Mouse (Mus musculus) MEL (cell line): ENCODE measurements around the gene Nfix. TPM values are rescaled to one million over a fixed set of nuclear protein-coding genes. Genes with fewer than 3 reads are reported as not detected.

Experiments used
- DNase-seq: peaks from one replicate; pipeline ENCODE4 v3.0.0; 2011; ENCODE audit warnings: low read depth, low spot score
- H3K27ac ChIP-seq: 2 replicates; pipeline ENCODE4 v1.5.1; 2012; ENCODE audit warnings: low read depth, mild to moderate bottlenecking, control low read depth, low read length, moderate library complexity; ENCODE audit not compliant: control insufficient read depth
- H3K27me3 ChIP-seq, 2 experiments: fragments of 150-350 bp in 1 of 2; sonication (generic) in 1 of 2; 2 replicates each; pipeline ENCODE4 v1.6.1; 2012; ENCODE audit warnings: low read length in 2 of 2, mild to moderate bottlenecking in 2 of 2, improper control_type of control experiment in 1 of 2, moderate library complexity in 1 of 2; ENCODE audit not compliant: insufficient read depth in 2 of 2, control insufficient read depth in 1 of 2
- H3K36me3 ChIP-seq, 2 experiments: 2 replicates each; pipeline ENCODE4 v1.6.1; 2012 to 2014; ENCODE audit warnings: low read length in 2 of 2, improper control_type of control experiment in 1 of 2, inconsistent platforms in 1 of 2, mild to moderate bottlenecking in 1 of 2; ENCODE audit not compliant: insufficient read depth in 2 of 2, control insufficient read depth in 1 of 2
- H3K4me1 ChIP-seq, 2 experiments: fragments of 150-350 bp in 1 of 2; sonication (generic) in 1 of 2; 2 replicates each; pipeline ENCODE4 v1.6.1; 2012; ENCODE audit warnings: low read length in 2 of 2, improper control_type of control experiment in 1 of 2, mild to moderate bottlenecking in 1 of 2; ENCODE audit not compliant: insufficient read depth in 2 of 2, control insufficient read depth in 1 of 2
- H3K4me3 ChIP-seq, 2 experiments: fragments of 150-350 bp in 1 of 2; sonication (generic) in 1 of 2; 2 replicates each; pipeline ENCODE4 v1.5.1; 2012; ENCODE audit warnings: low read depth in 2 of 2, low read length in 2 of 2, mild to moderate bottlenecking in 2 of 2, moderate library complexity in 2 of 2, control low read depth in 1 of 2, improper control_type of control experiment in 1 of 2; ENCODE audit not compliant: control insufficient read depth in 1 of 2, insufficient read depth in 1 of 2
- H3K79me2 ChIP-seq: 2 replicates; pipeline ENCODE4 v1.6.1; 2012; ENCODE audit warnings: mild to moderate bottlenecking, low read length, moderate library complexity; ENCODE audit not compliant: control insufficient read depth, poor library complexity, insufficient read depth
- H3K9ac ChIP-seq: 2 replicates; pipeline ENCODE4 v1.6.1; 2012; ENCODE audit warnings: low read depth, mild to moderate bottlenecking, control low read depth, low read length, moderate library complexity; ENCODE audit not compliant: control insufficient read depth, poor library complexity, severe bottlenecking
- H3K9me3 ChIP-seq: fragments of 150-350 bp; sonication (generic); replicated peaks from 2 replicates; pipeline ENCODE4 v1.6.1; 2012; ENCODE audit warnings: mild to moderate bottlenecking, low read length, improper control_type of control experiment, moderate library complexity; ENCODE audit not compliant: insufficient read depth
- BHLHE40 ChIP-seq: IDR thresholded peaks from 2 replicates; pipeline ENCODE4 v1.6.1; 2012; ENCODE audit warnings: low read depth, mild to moderate bottlenecking, inconsistent platforms, low read length, improper control_type of control experiment, borderline replicate concordance
- CHD1 ChIP-seq: IDR thresholded peaks from 2 replicates; pipeline ENCODE4 v1.6.1; 2012; ENCODE audit warnings: low read depth, mild to moderate bottlenecking, inconsistent platforms, low read length, improper control_type of control experiment
- CHD2 ChIP-seq: IDR thresholded peaks from 2 replicates; pipeline ENCODE4 v1.6.1; 2011; ENCODE audit warnings: low read length, improper control_type of control experiment
- CTCF ChIP-seq, 3 experiments: IDR thresholded peaks in 2 of 3; conservative IDR thresholded peaks in 1 of 3; 2 replicates each; pipeline ENCODE4 v1.5.1; 2011 to 2012; ENCODE audit warnings: low read length in 3 of 3, low read depth in 2 of 3, mild to moderate bottlenecking in 2 of 3, improper control_type of control experiment in 1 of 3, inconsistent platforms in 1 of 3, mixed read lengths in 1 of 3, moderate library complexity in 1 of 3; ENCODE audit not compliant: control insufficient read depth in 1 of 3, insufficient read depth in 1 of 3, poor library complexity in 1 of 3, severe bottlenecking in 1 of 3
- E2F4 ChIP-seq: IDR thresholded peaks from 2 replicates; pipeline ENCODE4 v1.6.1; 2011; ENCODE audit warnings: low read depth, low read length, improper control_type of control experiment, borderline replicate concordance
- EP300 ChIP-seq, 2 experiments: IDR thresholded peaks; 2 replicates each; pipeline ENCODE4 v1.6.1; 2011; ENCODE audit warnings: improper control_type of control experiment in 2 of 2, low read length in 2 of 2, low read depth in 1 of 2, mild to moderate bottlenecking in 1 of 2
- JUND ChIP-seq: IDR thresholded peaks from 2 replicates; pipeline ENCODE4 v1.6.1; 2011; ENCODE audit warnings: low read depth, mild to moderate bottlenecking, improper control_type of control experiment, low read length
- KAT2A ChIP-seq: conservative IDR thresholded peaks from 2 replicates; pipeline ENCODE4 v1.6.1; 2012; ENCODE audit warnings: low read depth, low read length, improper control_type of control experiment, inconsistent platforms
- MAFK ChIP-seq: IDR thresholded peaks from 2 replicates; pipeline ENCODE4 v1.6.1; 2011; ENCODE audit warnings: low read depth, mild to moderate bottlenecking, low read length, improper control_type of control experiment, borderline replicate concordance
- MAX ChIP-seq: IDR thresholded peaks from 2 replicates; pipeline ENCODE4 v1.6.1; 2011; ENCODE audit warnings: low read length, improper control_type of control experiment
- MAZ ChIP-seq: IDR thresholded peaks from 2 replicates; pipeline ENCODE4 v1.6.1; 2012; ENCODE audit warnings: low read depth, mild to moderate bottlenecking, inconsistent platforms, low read length, improper control_type of control experiment
- MEF2A ChIP-seq: IDR thresholded peaks from 2 replicates; pipeline ENCODE4 v1.6.1; 2014; ENCODE audit warnings: low read depth, mild to moderate bottlenecking, inconsistent platforms, low read length, improper control_type of control experiment; ENCODE audit not compliant: poor library complexity, insufficient replicate concordance, severe bottlenecking; ENCODE audit errors: extremely low read depth
- MXI1 ChIP-seq: IDR thresholded peaks from 2 replicates; pipeline ENCODE4 v1.6.1; 2011; ENCODE audit warnings: mild to moderate bottlenecking, low read depth, low read length, improper control_type of control experiment
- MYB ChIP-seq: IDR thresholded peaks from 2 replicates; pipeline ENCODE4 v1.6.1; 2011; ENCODE audit warnings: mild to moderate bottlenecking, low read depth, low read length, improper control_type of control experiment
- NELFE ChIP-seq: IDR thresholded peaks from 2 replicates; pipeline ENCODE4 v1.6.1; 2011; ENCODE audit warnings: low read depth, low read length, improper control_type of control experiment
- NRF1 ChIP-seq: IDR thresholded peaks from 2 replicates; pipeline ENCODE4 v1.6.1; 2014; ENCODE audit warnings: low read depth, mild to moderate bottlenecking, inconsistent platforms, low read length, improper control_type of control experiment, moderate library complexity; ENCODE audit not compliant: poor library complexity, insufficient read depth, severe bottlenecking
- POLR2AphosphoS5 ChIP-seq: IDR thresholded peaks from 2 replicates; pipeline ENCODE4 v1.6.1; 2012; ENCODE audit warnings: low read depth, borderline replicate concordance, mild to moderate bottlenecking, inconsistent platforms, low read length, moderate library complexity, mixed read lengths
- SMC3 ChIP-seq: IDR thresholded peaks from 2 replicates; pipeline ENCODE4 v1.6.1; 2011; ENCODE audit warnings: low read depth, low read length, improper control_type of control experiment
- TCF12 ChIP-seq: IDR thresholded peaks from 2 replicates; pipeline ENCODE4 v1.6.1; 2014; ENCODE audit warnings: low read depth, mild to moderate bottlenecking, inconsistent platforms, low read length, improper control_type of control experiment, moderate library complexity
- UBTF ChIP-seq: IDR thresholded peaks from 2 replicates; pipeline ENCODE4 v1.6.1; 2012; ENCODE audit warnings: low read depth, mild to moderate bottlenecking, inconsistent platforms, low read length, improper control_type of control experiment, moderate library complexity, borderline replicate concordance; ENCODE audit not compliant: insufficient read depth
- USF1 ChIP-seq: IDR thresholded peaks from 2 replicates; pipeline ENCODE4 v1.6.1; 2014; ENCODE audit warnings: low read depth, mild to moderate bottlenecking, inconsistent platforms, low read length, improper control_type of control experiment, moderate library complexity
- USF2 ChIP-seq, 2 experiments: IDR thresholded peaks; 2 replicates each; pipeline ENCODE4 v1.6.1; 2011 to 2012; ENCODE audit warnings: improper control_type of control experiment in 2 of 2, low read length in 2 of 2, borderline replicate concordance in 1 of 2, inconsistent platforms in 1 of 2, low read depth in 1 of 2, mild to moderate bottlenecking in 1 of 2; ENCODE audit not compliant: insufficient read depth in 1 of 2
- ZC3H11A ChIP-seq: IDR thresholded peaks from 2 replicates; pipeline ENCODE4 v1.6.1; 2012; ENCODE audit warnings: low read depth, mild to moderate bottlenecking, inconsistent platforms, low read length, improper control_type of control experiment
- ZKSCAN1 ChIP-seq: IDR thresholded peaks from 2 replicates; pipeline ENCODE4 v1.6.1; 2012; ENCODE audit warnings: low read depth, mild to moderate bottlenecking, inconsistent platforms, low read length, improper control_type of control experiment, moderate library complexity
- ZMIZ1 ChIP-seq: IDR thresholded peaks from 2 replicates; pipeline ENCODE4 v1.6.1; 2012; ENCODE audit warnings: low read depth, mild to moderate bottlenecking, inconsistent platforms, low read length, improper control_type of control experiment, moderate library complexity
- polyA plus RNA-seq, 2 experiments: library from polyadenylated mRNA; stranded (reverse) in 1 of 2; unstranded in 1 of 2; fragments of >175 nt in 1 of 2; fragments of >200 nt in 1 of 2; gene quantifications; 2 replicates each; pipeline versions ENCODE4 v1.2.1 to v1.2.4; 2012; ENCODE audit warnings: low replicate concordance in 2 of 2, low read depth in 1 of 2; ENCODE audit not compliant: insufficient read length in 2 of 2, insufficient read depth in 1 of 2, missing spikeins in 1 of 2
- total RNA-seq: library from RNA; depleted of rRNA; stranded (reverse); fragments of 300-350 nt; gene quantifications from 2 replicates; pipeline ENCODE4 v1.2.3, GENCODE M21; 2012

Gene Nfix
- total and polyA plus RNA-seq, 3 experiments = 14.4 to 29.1 TPM; not detected in 1

DNA sequence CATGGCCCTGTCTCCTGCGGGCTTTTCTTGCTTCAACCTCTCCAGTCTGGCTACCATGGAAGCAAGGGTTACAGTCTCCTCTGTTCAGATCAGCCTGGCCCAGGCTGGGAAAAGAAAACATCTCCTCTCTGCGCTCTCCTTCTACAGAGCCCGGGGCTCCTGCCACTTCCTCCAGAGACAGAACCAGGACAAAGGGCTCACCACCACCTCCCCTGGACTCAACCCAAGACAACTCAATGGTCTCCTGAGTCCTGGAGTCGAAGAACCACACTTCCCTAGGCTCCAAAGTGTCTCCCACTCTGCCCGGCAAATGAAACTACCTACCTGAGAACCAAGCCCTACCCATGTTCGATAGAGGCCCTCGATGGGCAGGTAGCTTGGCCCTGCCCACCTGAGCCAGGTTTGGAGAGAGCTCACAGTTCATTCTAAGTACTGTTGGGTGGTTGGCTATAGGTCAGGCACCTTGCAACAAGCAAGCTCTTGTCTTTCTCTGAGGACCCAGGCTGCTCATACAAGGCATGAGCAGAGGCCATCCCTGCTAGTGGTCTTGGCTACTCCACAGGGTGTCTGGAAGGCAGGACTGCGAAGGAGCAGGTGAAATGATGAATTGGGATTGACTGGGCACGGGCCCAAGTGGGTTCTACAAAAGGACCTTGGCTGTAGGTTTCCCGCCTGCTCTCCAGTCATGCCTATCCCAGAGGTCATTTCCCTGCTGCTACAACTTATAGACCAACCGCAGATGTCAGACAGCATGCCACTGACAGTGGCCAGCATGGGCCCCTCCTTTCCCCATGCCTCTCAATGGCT lies 68.6 kb downstream of the Nfix start:
- peaks cover 3% of the 10 kb centered on the region; the same call in 1 of the 2 replicates for H3K79me2 ChIP-seq
- H3K4me3 ChIP-seq = no peak overlapping the region
- peaks cover 29 to 42% of the 10 kb centered on the region in 2 experiments for H3K4me1 ChIP-seq
- TF ChIP-seq TCF12 = peak; percentile 5; the same call in 1 of the 2 replicates
- TF ChIP-seq MYB = no peak
- DNase-seq = no peak
- no peaks in the 10 kb centered on the region for H3K9me3 ChIP-seq
- peaks cover 0 to 40% of the 10 kb centered on the region in 2 experiments; a peak in 2 of 4 replicates for H3K36me3 ChIP-seq
- no peaks in the 10 kb centered on the region for H3K27me3 ChIP-seq
- peak overlapping the region; percentile 63 for H3K9ac ChIP-seq
- H3K27ac ChIP-seq = peak overlapping the region; percentile 89

- H3K36me3 ChIP-seq = peaks cover 0 to 40% of the 10 kb centered on the region in 2 experiments; a peak in 2 of 4 replicates
- H3K79me2 ChIP-seq = peaks cover 3% of the 10 kb centered on the region; the same call in 1 of the 2 replicates
- DNase-seq = peak; percentile 95
- peak overlapping the region; percentile 63 for H3K9ac ChIP-seq
- H3K27me3 ChIP-seq = no peaks in the 10 kb centered on the region
- no peak overlapping the region for H3K4me3 ChIP-seq
- H3K27ac ChIP-seq = peak overlapping the region; percentile 89
- H3K4me1 ChIP-seq = peaks cover 29 to 50% of the 10 kb centered on the region in 2 experiments
- no peaks in the 10 kb centered on the region for H3K9me3 ChIP-seq
- TF ChIP-seq ZMIZ1 (0 out of 2 replicates have a peak, but pooled peaks have one; percentile 76), NRF1 (no peak), MAZ (peak; percentile 98), EP300 (IDR thresholded peaks at IDR 0.05; ENCODE audit: low read depth in 1 of 2, low read length in 2 of 2) (peak; percentile 99 to 100), NELFE (peak; percentile 49; the same call in 1 of the 2 replicates), UBTF (0 out of 2 replicates have a peak, but pooled peaks have one; percentile 32), USF2 (IDR thresholded peaks at IDR 0.05; ENCODE audit: borderline replicate concordance in 1 of 2, insufficient read depth in 1 of 2, low read depth in 1 of 2, low read length in 2 of 2) (no peak), E2F4 (no peak), KAT2A (no peak; the same call in 1 of the 2 replicates), USF1 (peak; percentile 32; the same call in 1 of the 2 replicates), CHD1 (no peak), MAX (peak; percentile 52), MXI1 (peak; percentile 82), MEF2A (peak; percentile 51; the same call in 1 of the 2 replicates), MAFK (peak; percentile 75), TCF12 (peak; percentile 100), MYB (peak; percentile 95), ZKSCAN1 (no peak), CTCF (IDR thresholded peaks at IDR 0.05 in 2 of 3, conservative IDR thresholded peaks at IDR 0.05 in 1 of 3; ENCODE audit: control insufficient read depth in 1 of 3, insufficient read depth in 1 of 3, low read depth in 2 of 3, low read length in 3 of 3, poor library complexity in 1 of 3, severe bottlenecking in 1 of 3) (no peak), SMC3 (no peak), ZC3H11A (peak; percentile 9; the same call in 1 of the 2 replicates), JUND (no peak), POLR2AphosphoS5 (no peak), CHD2 (peak; percentile 60), BHLHE40 (peak; percentile 86)
Observed at GRCm38 (mm10) chr8:84730541-84731370, 69.4 kb downstream of the Nfix start.
